Mouse (Mus musculus) left cerebral cortex, postnatal 10 days (tissue): ENCODE results near the gene Prrxl1. TPM values are rescaled to one million over a fixed set of nuclear protein-coding genes. Genes with fewer than 3 reads are reported as not detected.

Experiments
- DNase-seq, 2 experiments: peaks; one replicate each; pipeline ENCODE4 v3.0.0; 2021 to 2022; ENCODE audit warnings: low spot score in 2 of 2, mixed read lengths in 1 of 2; ENCODE audit errors: extremely low spot score in 1 of 2
- intact Hi-C: fragments of 180-260 bp; cut with DNase I; formaldehyde crosslinking; loops from one replicate; pipeline ENCODE4 v1.15.1; 2025
- total RNA-seq, 2 experiments: library from RNA; stranded (reverse); gene quantifications; 2 replicates each; pipeline ENCODE4 v1.2.3; 2021

Gene Prrxl1
- not detected for total RNA-seq

DNA sequence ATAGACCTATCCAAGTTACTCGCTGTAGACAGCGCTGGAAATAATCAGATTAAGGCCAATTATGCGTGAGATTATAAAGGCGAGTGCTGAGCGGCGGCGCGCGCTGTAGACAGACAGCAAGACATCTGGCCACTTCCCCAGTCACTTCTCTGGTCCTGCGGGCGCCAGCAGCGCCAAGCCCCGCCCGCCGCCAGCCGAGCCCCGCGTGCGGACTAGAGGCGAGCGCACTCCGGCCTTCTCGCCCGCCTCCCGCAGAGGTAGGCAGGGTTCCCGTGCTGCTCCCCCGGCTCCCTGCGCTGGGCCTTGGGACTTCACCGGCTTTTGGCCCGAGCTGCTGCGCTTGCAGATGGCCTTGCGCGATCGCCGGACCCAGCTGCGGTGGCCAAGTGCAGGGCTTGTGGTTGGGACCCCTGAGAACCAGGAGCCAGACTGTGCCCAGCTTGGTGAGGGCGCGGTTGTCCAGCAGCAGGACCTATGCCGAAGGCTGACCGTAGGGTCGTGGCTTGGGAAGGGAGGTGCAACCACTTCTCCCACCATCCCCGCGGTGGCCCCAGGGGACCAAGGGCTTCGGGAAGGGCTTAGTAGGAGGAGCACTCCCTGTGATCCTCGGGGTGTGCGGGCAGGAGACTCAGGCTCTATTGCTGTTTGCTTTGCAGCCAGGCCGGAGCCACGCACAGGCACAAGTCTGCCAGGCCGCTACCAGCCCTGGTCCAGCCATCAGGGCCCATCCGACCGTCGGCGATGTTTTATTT, at the start of gene Prrxl1:
Gene Prrxl1 (plus strand): TSS at position 118 of the 752 bp plus-strand sequence.
- intact Hi-C loops = loop anchor here (10.0 kb wide), 2 partner anchors 525 to 595 kb away; no protein-coding TSS in a partner anchor
- DNase-seq = peak in 1 of 2 experiments; percentile 35

DNA sequence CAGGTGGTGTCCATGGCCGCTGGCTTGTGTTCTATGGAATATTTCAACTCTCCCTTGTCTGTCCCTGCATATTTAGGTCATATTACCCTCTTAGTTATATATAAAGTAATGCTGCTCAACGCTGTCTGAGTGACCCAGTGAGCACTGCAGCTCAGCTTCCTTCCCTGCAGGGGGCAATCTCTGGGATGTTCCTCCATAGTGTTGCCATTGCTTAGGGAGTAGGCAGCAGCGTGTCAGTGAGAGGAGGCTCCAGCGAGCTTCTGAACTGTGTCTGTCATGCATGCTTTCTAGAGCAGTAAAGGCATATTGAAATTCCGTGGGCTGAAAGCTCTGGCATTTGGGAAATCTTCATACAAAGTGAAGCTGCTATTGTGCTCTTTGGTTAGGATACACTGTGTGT, 47.4 kb upstream of the Prrxl1 start:
- intact Hi-C loops = no loop called here

DNA sequence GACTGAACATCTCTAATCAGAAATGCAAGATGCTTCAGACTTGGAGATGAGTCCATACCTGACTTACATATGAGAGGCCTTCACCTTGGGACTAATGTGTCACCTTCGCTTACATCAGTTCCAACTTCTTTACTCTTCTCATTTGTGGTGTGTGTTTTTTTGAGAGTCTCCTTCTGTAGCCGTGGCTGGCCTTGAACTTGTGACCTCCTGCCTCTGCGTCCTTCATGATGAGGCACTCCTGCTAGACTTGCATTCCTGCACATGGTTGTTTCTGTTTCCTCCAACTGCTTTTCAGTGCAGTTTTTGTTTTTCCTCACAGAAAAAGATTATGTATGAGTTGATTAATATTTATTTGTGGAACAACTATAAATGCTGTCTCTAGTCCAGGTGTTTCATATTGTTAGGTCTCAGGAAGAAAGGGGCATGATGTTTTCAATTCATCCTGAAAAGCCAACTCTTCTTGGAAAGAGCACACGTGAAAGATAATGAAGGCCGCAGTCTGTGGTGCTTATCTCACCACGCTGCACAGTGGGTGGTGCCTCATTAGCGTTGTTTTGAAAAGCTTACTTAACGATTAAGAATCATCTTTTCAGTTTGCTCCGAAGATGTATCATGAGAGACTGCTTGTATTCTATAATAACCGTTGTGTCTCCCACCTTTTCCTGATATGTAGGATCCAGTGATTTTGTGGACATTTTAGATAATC, 45.9 kb upstream of the Prrxl1 start:
- intact Hi-C loops = no loop called here
- no peak for DNase-seq

More for the DNA sequence above, 47.4 kb upstream of the Prrxl1 start:
- no peak for DNase-seq

DNA sequence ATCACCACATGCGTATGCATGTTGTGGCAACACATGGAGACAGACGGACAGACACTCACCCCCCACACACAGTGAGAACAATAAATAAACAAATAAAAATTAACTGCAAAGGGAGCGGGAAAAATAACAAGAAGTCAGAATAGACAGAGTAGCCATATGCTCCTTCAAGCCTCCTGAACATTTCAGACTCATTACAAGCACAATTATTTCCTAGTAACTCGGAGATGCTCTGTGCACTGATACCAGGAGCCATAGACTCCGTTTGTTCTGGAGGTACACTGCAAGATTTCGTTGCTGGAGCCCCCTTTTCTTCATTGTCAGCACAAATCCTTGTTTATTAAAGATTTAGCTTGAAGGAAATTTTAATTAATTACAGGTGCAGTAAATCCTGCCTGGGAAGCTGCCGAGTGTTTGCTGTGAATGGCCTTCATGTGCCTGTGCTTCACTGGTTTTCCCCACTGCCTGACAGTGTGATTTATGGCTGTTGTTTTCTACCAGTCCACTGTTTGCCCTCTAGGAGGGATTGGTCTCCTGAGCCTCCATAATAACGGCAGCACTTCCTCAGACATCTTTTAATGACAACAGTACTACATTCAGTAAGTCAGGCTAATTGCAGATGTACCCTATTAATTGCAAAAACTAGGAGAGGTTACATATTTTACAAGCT, 44.2 kb upstream of the Prrxl1 start:
- intact Hi-C loops = no loop called here
- DNase-seq = no peak

DNA sequence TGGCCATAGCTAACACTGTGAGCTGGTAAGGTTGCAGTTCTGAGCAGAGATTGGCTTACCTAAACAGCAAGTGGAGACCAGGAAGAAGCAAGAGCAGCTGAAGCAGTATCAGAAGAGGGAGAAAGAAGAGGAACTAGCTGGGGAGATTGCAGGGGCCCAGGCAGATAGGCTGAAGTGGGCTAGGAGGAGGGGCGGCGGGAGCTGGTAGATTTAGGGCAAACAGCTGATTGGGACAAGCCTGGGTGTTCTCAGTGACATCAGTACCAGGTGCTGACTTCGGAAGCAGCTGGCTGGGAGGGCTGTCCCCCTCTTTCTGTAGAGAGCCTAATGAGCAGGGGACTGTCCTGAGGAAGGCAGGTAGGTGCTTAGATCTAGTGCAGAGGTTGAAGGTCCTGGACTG, 37.8 kb upstream of the Prrxl1 start:
- DNase-seq = no peak
- intact Hi-C loops = no loop called here

GRCm38 (mm10) chr14:32563661-32564060, 35.5 kb upstream of the Prrxl1 start:
- no peak for DNase-seq
- intact Hi-C loops = no loop called here

DNA sequence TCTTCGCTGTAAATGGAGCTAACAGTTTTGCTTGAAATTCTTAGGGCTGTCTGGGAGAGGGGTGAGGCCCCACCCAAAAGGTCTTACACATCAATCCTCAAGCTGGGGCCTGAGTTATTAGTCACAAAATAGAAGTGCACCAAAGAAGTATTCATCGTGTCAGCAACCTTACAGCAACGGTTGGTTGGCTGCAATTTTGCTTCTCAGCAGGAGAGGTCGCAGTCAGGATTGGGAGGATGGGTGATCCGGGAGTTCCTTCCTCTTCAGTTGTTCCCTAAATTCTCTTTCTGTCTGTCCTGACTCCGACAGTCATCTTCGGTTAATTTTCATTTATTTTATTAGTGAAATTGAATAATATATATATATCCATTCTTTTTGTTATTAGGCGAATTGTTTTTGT, 26.7 kb upstream of the Prrxl1 start:
- intact Hi-C loops = no loop called here
- no peak for DNase-seq

DNA sequence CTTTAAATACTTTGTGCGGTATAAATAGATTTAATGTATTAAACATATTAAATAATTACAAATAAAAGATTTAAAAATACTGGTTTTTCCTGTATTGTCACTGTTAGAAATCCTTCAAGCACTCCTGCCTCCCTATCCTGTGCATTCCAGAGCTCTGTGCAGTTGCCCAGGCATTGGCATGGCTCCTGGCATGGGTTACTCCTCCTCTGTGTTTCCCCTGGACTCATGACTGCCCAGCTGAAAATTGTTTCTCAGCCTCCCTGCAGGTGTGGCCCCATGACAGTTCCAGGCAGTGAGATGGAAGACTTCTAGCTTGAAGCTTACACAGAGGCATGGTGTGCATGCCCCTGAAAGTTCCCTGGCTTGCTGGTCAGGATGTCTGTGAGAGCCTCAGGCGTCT, 20.8 kb upstream of the Prrxl1 start:
- no peak for DNase-seq
- intact Hi-C loops = no loop called here

DNA sequence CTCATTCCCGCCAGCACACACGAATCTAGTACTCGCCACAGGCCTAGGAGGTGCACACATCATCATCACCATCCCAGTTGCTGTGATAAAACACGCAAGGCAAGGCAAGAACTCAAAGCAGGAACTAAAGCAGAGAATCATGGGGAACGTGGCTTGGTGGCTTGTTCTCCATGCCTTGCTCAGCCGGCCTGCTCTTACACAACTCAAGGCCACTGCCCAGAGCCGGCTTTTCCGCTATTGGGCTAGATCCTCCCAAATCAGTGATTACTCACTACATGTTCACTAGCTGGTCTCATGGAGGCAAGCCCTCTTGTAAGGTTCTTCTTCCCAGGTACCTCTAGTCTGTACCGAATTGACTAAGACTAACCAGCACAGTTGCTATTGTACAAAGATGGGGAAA, 15.5 kb upstream of the Prrxl1 start:
- intact Hi-C loops = no loop called here
- DNase-seq = no peak

GRCm38 (mm10) chr14:32587013-32587784, 12.0 kb upstream of the Prrxl1 start:
- intact Hi-C loops = loop anchor here (5.0 kb wide), 1 partner anchor 55 kb away; no protein-coding TSS in a partner anchor

DNA sequence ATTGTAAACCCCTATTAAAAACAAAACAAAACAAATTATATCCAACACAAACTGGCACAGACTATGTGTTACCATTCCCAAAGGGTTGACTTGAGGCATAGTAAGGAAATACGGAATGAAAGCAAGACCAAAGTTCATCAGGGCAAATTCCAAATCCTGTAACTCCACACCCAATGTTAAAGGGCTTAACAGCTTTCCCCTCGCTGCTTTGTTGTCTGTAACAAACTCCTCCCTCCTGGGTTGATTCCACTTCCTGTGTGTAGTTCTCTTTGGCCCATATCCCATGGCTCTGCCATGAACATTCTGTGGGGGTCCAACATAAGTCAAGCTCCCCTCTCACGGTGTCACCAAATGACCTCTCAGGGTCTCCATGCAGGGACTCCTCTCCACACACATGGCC, 8.8 kb upstream of the Prrxl1 start:
- no peak for DNase-seq
- intact Hi-C loops = no loop called here

More at GRCm38 (mm10) chr14:32587013-32587784, 12.0 kb upstream of the Prrxl1 start:
- DNase-seq = peak; percentile 75 to 79

DNA sequence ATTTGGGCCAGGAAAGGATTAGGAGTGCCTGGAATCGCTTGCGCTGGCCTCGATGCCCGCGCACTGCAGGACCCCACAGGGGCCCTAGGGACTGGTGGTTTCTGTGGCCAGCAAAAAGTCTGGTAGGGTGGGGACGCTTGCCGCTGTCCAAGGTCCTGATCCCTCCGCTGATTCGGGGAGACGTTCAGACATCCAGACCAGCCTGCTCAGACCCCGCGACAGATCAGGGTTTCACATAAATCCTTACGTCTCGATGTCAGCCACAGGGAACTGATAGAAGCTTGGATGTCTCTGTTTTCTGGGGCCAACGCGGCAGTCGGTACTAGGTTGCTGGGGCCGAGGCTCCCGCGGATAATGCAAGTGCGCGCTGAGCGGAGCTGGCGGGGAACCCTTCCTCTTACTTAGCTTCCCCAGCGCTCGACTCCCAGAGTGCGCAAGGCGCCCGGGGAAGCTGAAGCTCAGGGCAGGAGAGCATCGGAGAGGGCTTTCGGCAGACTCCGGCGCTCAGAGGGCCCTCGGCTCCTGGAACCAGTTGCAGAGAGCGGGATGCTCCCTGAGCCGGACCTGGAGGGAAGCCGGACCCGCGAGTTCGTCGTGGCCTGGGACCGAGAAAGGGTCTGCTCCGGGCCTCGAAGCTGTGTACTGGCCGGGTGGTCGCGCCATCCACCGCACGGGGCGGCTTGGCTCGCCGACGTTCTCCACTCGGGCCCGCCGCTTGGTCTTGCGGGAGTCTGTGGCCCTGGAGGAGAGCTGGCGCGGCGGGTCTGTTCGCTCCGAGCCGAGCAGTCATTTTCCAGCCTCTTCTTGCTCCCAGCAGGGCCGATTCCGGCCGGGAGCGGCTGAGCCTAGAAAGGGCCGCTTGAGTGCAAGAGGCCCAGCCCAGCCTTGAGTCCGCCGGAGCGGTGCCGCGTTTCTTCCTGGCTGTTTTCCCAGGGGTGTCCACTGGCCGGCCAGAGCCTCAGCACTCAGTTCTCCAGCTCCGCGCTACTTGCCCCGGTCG, 1.7 kb upstream of the Prrxl1 start:
- intact Hi-C loops = no loop called here
- DNase-seq = peak in 1 of 2 experiments; percentile 70

- DNase-seq = no peak
- intact Hi-C loops = no loop called here
Measured at GRCm38 (mm10) chr14:32598437-32599219, 579 bp upstream of the Prrxl1 start.

- intact Hi-C loops = loop anchor here (10.0 kb wide), 2 partner anchors 525 to 595 kb away; no protein-coding TSS in a partner anchor
- DNase-seq = no peak
Measured at GRCm38 (mm10) chr14:32600110-32600509, 903 bp downstream of the Prrxl1 start.

DNA sequence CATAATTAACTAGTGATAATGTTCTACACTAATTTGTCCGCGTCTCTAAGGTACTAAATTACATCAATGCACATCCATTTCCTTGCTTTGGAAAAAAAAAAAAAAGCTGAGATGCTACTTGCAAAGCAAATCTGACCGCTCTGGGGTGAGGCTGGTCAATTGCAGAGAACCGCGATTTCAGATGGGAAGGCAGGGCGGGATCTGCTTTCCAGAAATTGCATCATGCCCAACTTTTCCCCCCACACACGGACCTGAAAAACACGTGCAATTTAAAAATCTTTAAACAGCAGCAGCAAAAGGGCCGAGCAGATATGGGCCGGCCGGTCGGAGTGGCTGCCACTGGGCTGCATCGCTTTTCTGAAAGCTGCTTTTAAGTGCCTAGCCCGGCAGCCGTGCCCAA, 6.3 kb downstream of the Prrxl1 start:
- intact Hi-C loops = loop anchor here (10.0 kb wide), 2 partner anchors 519 to 589 kb away; no protein-coding TSS in a partner anchor

GRCm38 (mm10) chr14:32606316-32606715, 7.1 kb downstream of the Prrxl1 start:
- intact Hi-C loops = loop anchor here (10.0 kb wide), 2 partner anchors 518 to 588 kb away; no protein-coding TSS in a partner anchor
- no peak for DNase-seq

More for the DNA sequence above, 6.3 kb downstream of the Prrxl1 start:
- no peak for DNase-seq

GRCm38 (mm10) chr14:32609392-32609791, 10.2 kb downstream of the Prrxl1 start:
- intact Hi-C loops = loop anchor here (10.0 kb wide), 2 partner anchors 515 to 585 kb away; no protein-coding TSS in a partner anchor
- DNase-seq = peak; percentile 11 to 47
